Mouse (Mus musculus) liver, embryonic 14.5 days (tissue): Measurements from ENCODE around the gene Lrrc4.

Experiments used
- CTCF ChIP-seq: IDR thresholded peaks from 2 replicates; pipeline ENCODE4 v1.5.1; 2016; ENCODE audit warnings: antibody characterized with exemption, low read depth, control low read depth
- EP300 ChIP-seq: IDR thresholded peaks from 2 replicates; pipeline ENCODE4 v1.6.1; 2016; ENCODE audit warnings: antibody characterized with exemption, low read depth

- TF ChIP-seq EP300 (no peak), CTCF (no peak)
Measured at GRCm38 (mm10) chr6:28879315-28879714, 47.8 kb upstream of the Lrrc4 start.
